ENCODE assay signal across 20 mouse cellular contexts in the genomic region with DNA sequence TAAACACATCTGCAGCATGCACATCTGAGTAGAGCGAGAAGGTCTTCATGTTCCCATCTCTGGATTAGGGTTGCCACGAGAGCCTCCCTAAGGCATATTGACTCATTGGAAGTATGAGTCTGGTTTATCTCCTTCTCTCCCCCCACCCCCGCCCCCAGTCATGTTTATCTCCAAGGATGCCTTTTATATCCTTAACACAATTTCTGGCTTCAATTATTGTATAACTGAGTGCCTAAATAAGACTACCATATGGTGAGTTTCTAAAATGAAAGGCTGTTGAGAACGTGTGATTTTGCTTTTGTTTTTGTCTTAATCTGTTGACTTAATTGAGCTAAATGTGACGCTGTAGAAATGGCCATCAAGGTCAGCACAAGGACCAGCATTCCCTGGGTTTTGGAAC.
"Had no signal": no experiment of that assay in that cellular context is flagged by ENCODE, and none has a peak within 500 bp of the region (broad histone marks: within the 10 kb centered on the region; RNA-seq: fewer than 3 reads in every experiment).

No protein-coding gene starts in this region.

- H3K9ac ChIP-seq: kidney, embryonic 15.5 days; limb, embryonic 13.5 days; liver, embryonic 13.5 days; neural tube, embryonic 12.5 days; neural tube, embryonic 15.5 days had no signal

- DNase-seq: kidney, adult 8-10 months; kidney, postnatal 10 days; kidney, postnatal 36 days; layer of hippocampus, postnatal 36 days; liver; liver, embryonic 13.5 days; lung, adult 2 months; lung, postnatal 14 days; lung, postnatal 4 days; midbrain, embryonic 14.5 days; right cerebral cortex, adult 18-20 months; right cerebral cortex, postnatal 14 days; thymus, postnatal 25 days had no signal

- H3K27me3 ChIP-seq: kidney, embryonic 15.5 days; limb, embryonic 13.5 days; liver, embryonic 13.5 days; neural tube, embryonic 12.5 days; neural tube, embryonic 15.5 days had no signal

- H3K4me3 ChIP-seq: kidney, embryonic 15.5 days; limb, embryonic 10.5 days; limb, embryonic 13.5 days; liver, embryonic 13.5 days; neural tube, embryonic 12.5 days; neural tube, embryonic 15.5 days had no signal

- H3K4me2 ChIP-seq: kidney, embryonic 15.5 days; limb, embryonic 13.5 days; liver, embryonic 13.5 days; midbrain, embryonic 11.5 days; neural tube, embryonic 12.5 days; neural tube, embryonic 15.5 days had no signal

- H3K9me3 ChIP-seq: kidney, embryonic 15.5 days; limb, embryonic 10.5 days; limb, embryonic 13.5 days; liver, embryonic 13.5 days; neural tube, embryonic 12.5 days; neural tube, embryonic 15.5 days had no signal

- H3K27ac ChIP-seq: kidney, embryonic 15.5 days; limb, embryonic 10.5 days; limb, embryonic 13.5 days; liver, embryonic 13.5 days; neural tube, embryonic 12.5 days; neural tube, embryonic 15.5 days; stomach, postnatal 0 days had no signal

- H3K4me1 ChIP-seq: kidney, embryonic 15.5 days; limb, embryonic 13.5 days; neural tube, embryonic 12.5 days had no signal

- H3K36me3 ChIP-seq: kidney, embryonic 15.5 days; neural tube, embryonic 12.5 days; neural tube, embryonic 15.5 days had no signal
